Mouse (Mus musculus) liver, adult 2 months (tissue): Measurements from ENCODE around the gene S100z.

Source experiments
- CTCF ChIP-seq: fragments of 200-500 bp; IDR thresholded peaks from 2 replicates; pipeline ENCODE4 v1.5.1; 2011; ENCODE audit warnings: low read depth, low read length, control low read depth
- POLR2A ChIP-seq: fragments of 200-500 bp; IDR thresholded peaks from 2 replicates; pipeline ENCODE4 v1.6.1; 2011; ENCODE audit warnings: low read length, control low read depth; ENCODE audit not compliant: insufficient read depth; ENCODE audit errors: extremely low read depth

GRCm38 (mm10) chr13:95449730-95450129, 28.8 kb downstream of the S100z start:
- TF ChIP-seq POLR2A (no peak), CTCF (no peak)
